Mouse (Mus musculus) brain, adult 2 months (tissue): ENCODE measurements around the gene Dnaaf1.

Experiments used
- DNase-seq: peaks from one replicate; pipeline ENCODE4 v3.0.0; 2011; ENCODE audit warnings: low read depth, low spot score

The Dnaaf1 gene

GRCm38 (mm10) chr8:119646846-119647245, 71.8 kb downstream of the Dnaaf1 start:
- no peak for DNase-seq
